Mouse (Mus musculus): ENCODE results near the gene Actrt2. TPM values are rescaled to one million over a fixed set of nuclear protein-coding genes. Genes with fewer than 3 reads are reported as not detected.

Actrt2 gene
- 0.05 and 0.06 TPM in 2 replicates for polyA plus RNA-seq (2012; rRNA removed)

DNA sequence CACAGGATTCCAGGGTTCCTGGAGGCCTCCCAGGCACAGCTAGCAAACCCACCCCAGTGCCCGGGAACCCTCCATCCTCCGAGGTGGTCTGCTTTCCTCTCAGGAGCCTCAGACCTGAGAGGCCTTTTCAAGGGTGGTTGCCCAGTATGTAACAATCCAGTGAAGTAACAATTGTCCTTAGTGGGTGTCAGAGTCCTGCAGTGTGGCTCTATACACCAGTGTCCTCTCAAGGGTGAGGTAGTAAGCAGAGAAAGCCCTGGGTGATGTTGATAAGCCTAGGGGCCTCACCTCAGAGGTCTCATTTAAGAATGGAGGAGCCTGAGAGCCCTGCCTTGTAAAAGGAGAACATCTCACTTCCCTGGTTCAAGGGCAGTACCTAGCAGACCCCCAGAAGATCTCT, at the start of gene Actrt2:
TSS of gene Actrt2 (minus strand) at position 101 of the 400 bp plus-strand sequence.
- WGBS = 93% methylated on average over 2 of the region's 2 CpGs
- no peaks in the 10 kb centered on the region for H3K36me3 ChIP-seq (ENCODE audit: control insufficient read depth, insufficient read depth, low read length)
- H3K27me3 ChIP-seq (replicated peaks; ENCODE audit: control insufficient read depth, insufficient read depth, low read length) = no peaks in the 10 kb centered on the region
- 0 out of 2 replicates have a peak, but pooled peaks cover 4% of the 10 kb centered on the region for H3K4me1 ChIP-seq (ENCODE audit: control insufficient read depth, insufficient read depth, low read length)
- no peak for DNase-seq
- TF ChIP-seq POLR2A (IDR thresholded peaks at IDR 0.05; ENCODE audit: low read depth, low read length) (no peak), CTCF (conservative IDR thresholded peaks at IDR 0.05; ENCODE audit: insufficient read depth, insufficient read length, low read depth, low read length) (no peak)
- no peak within 1 kb of the TSS for H3K27ac ChIP-seq (ENCODE audit: insufficient read depth, low read depth, low read length)
- H3K4me3 ChIP-seq (ENCODE audit: insufficient read depth, low read depth, low read length) = no peak within 1 kb of the TSS

DNA sequence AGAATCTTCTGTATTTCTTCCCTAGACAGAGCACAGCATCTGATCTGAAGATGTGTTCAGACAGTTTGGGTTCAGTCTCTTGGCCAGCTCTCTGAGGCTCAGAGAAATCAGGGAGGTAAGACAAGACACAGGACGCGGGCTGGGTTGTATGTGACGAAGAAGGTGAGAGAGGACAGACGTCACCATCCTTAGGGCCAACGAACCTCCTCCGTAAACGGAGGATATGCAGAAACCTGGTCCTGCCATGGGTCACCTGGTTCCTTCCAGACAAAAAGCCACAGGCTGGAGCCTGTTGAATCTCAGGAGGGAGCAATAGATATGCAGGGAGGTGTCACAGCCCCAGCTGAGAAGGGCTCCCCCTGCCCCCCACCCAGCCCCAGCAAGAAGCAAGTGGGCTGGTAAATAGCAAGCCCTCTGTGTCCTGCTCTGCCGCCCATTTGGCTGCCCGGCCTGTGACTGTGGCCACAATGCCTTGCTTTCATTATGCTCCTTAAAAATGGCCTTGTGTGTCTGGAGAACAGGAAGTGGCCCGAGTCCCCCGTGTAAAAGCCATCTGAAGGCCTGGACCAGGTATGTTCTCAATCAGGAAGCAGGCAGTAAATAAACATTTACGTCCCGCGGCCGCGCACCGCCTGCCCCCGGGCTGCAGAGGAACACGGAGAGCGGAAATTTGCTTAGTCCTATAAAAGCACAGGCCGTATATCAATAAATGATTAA, 41.9 kb upstream of the Actrt2 start:
- H3K27me3 ChIP-seq (replicated peaks; ENCODE audit: control insufficient read depth, insufficient read depth, low read length) = no peaks in the 10 kb centered on the region
- H3K4me3 ChIP-seq (ENCODE audit: insufficient read depth, low read depth, low read length) = no peak overlapping the region
- no peak for DNase-seq
- no peak for TF ChIP-seq POLR2A (IDR thresholded peaks at IDR 0.05; ENCODE audit: low read depth, low read length)
- no peak for TF ChIP-seq CTCF (conservative IDR thresholded peaks at IDR 0.05; ENCODE audit: insufficient read depth, insufficient read length, low read depth, low read length)
- H3K36me3 ChIP-seq (ENCODE audit: control insufficient read depth, insufficient read depth, low read length) = no peaks in the 10 kb centered on the region
- 59% methylated on average over 21 of the region's 21 CpGs for WGBS
- no peak overlapping the region for H3K27ac ChIP-seq (ENCODE audit: insufficient read depth, low read depth, low read length)
- H3K4me1 ChIP-seq (ENCODE audit: control insufficient read depth, insufficient read depth, low read length) = 0 out of 2 replicates have a peak, but pooled peaks cover 7% of the 10 kb centered on the region

DNA sequence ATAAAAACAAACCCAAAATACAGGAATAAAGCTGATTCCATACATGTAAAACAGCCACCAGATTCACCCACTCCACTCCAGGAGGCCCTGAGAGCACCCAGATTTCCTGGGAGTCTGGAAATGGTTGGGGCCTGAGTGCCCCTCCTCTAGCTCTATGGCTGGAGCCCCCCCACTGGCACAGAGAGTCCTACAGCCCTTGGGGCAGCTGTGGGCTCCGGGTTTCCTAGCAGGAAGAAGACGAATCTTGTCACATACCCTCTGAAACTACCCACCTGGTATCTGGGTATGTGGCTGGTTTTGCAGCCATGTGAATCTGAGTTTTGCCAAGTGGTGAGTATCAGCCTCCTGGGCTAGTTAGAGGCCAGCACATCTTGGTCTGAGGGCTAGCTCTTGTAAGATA, 41.1 kb upstream of the Actrt2 start:
- H3K4me3 ChIP-seq (ENCODE audit: insufficient read depth, low read depth, low read length) = no peak overlapping the region
- WGBS = 61% methylated on average over 2 of the region's 2 CpGs
- no peak for DNase-seq
- TF ChIP-seq CTCF (conservative IDR thresholded peaks at IDR 0.05; ENCODE audit: insufficient read depth, insufficient read length, low read depth, low read length) = no peak
- TF ChIP-seq POLR2A (IDR thresholded peaks at IDR 0.05; ENCODE audit: low read depth, low read length) = no peak
- no peak overlapping the region for H3K27ac ChIP-seq (ENCODE audit: insufficient read depth, low read depth, low read length)
- H3K27me3 ChIP-seq (replicated peaks; ENCODE audit: control insufficient read depth, insufficient read depth, low read length) = no peaks in the 10 kb centered on the region
- H3K4me1 ChIP-seq (ENCODE audit: control insufficient read depth, insufficient read depth, low read length) = 0 out of 2 replicates have a peak, but pooled peaks cover 9% of the 10 kb centered on the region
- H3K36me3 ChIP-seq (ENCODE audit: control insufficient read depth, insufficient read depth, low read length) = no peaks in the 10 kb centered on the region

DNA sequence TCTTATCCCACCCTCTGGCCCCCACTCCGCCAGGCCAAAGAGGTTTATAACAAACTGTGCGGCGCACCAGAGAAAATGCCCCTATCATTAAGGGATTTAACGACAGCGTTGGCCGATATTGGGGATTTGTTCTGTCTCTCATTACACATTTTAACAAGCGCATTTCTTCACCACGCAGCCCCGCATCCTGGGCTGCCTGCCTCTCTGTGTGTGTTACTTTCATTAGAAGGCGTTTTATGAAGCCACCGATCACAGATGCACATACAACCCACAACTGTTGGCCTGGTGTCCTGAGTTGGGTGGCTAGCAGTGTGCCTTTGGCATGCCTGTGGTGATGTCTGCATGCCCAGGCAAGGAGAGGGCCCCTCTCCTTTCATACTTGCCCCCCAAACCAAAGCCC, 40.6 kb upstream of the Actrt2 start:
- H3K4me1 ChIP-seq (ENCODE audit: control insufficient read depth, insufficient read depth, low read length) = 0 out of 2 replicates have a peak, but pooled peaks cover 9% of the 10 kb centered on the region
- 89% methylated on average over 11 of the region's 11 CpGs for WGBS
- H3K27me3 ChIP-seq (replicated peaks; ENCODE audit: control insufficient read depth, insufficient read depth, low read length) = no peaks in the 10 kb centered on the region
- no peaks in the 10 kb centered on the region for H3K36me3 ChIP-seq (ENCODE audit: control insufficient read depth, insufficient read depth, low read length)
- no peak for DNase-seq
- H3K4me3 ChIP-seq (ENCODE audit: insufficient read depth, low read depth, low read length) = no peak overlapping the region
- TF ChIP-seq CTCF (conservative IDR thresholded peaks at IDR 0.05; ENCODE audit: insufficient read depth, insufficient read length, low read depth, low read length) = no peak
- no peak for TF ChIP-seq POLR2A (IDR thresholded peaks at IDR 0.05; ENCODE audit: low read depth, low read length)
- no peak overlapping the region for H3K27ac ChIP-seq (ENCODE audit: insufficient read depth, low read depth, low read length)

DNA sequence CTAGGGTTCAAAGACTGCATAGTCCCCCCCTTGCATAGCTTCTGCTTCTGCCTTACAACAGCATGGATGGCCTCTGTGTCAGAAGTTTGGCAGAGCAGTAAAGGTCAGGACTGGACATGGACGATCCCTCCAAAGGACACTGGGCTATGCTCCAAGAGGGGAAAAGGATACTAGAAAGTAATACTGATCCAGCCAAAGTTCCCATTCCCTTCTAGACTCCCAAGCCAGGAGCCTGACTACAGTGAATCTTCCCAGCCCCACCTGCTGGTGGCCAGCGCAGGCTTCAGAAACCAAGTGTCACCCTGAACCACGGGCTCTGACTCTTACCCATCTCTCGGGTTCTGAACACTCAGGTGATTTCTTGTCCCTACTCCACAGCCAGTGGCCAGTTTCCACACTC, 39.9 kb upstream of the Actrt2 start:
- Histone ChIP-seq H3K27me3 (replicated peaks; ENCODE audit: control insufficient read depth, insufficient read depth, low read length) (no peaks in the 10 kb centered on the region), H3K4me1 (ENCODE audit: control insufficient read depth, insufficient read depth, low read length) (0 out of 2 replicates have a peak, but pooled peaks cover 9% of the 10 kb centered on the region), H3K27ac (ENCODE audit: insufficient read depth, low read depth, low read length) (no peak overlapping the region), H3K4me3 (ENCODE audit: insufficient read depth, low read depth, low read length) (no peak overlapping the region), H3K36me3 (ENCODE audit: control insufficient read depth, insufficient read depth, low read length) (no peaks in the 10 kb centered on the region)
- no peak for TF ChIP-seq CTCF (conservative IDR thresholded peaks at IDR 0.05; ENCODE audit: insufficient read depth, insufficient read length, low read depth, low read length)
- no peak for TF ChIP-seq POLR2A (IDR thresholded peaks at IDR 0.05; ENCODE audit: low read depth, low read length)
- WGBS = 69% methylated on average over 4 of the region's 4 CpGs
- DNase-seq = peak; percentile 35

DNA sequence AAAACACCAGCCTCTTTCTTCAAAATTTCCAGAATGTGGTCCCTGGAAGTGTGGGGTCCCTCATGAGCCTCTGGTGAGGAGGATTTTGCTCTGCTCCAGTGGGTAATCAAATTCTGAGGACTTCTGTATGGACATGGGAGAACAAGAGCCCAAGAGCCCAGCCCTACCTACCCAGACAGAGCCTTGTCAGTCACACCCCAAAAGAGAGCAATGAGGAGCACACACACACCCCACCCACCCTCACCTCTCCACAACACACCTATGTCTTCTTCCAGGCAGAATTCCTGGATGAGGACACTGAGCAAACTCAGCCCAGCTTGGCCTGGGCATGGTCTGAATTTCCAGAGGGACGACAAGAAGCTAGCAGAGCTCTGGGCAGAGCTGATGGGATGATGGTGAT, 38.8 kb upstream of the Actrt2 start:
- no peaks in the 10 kb centered on the region for H3K36me3 ChIP-seq (ENCODE audit: control insufficient read depth, insufficient read depth, low read length)
- no peak for DNase-seq
- 0 out of 2 replicates have a peak, but pooled peaks cover 9% of the 10 kb centered on the region for H3K4me1 ChIP-seq (ENCODE audit: control insufficient read depth, insufficient read depth, low read length)
- no peak for TF ChIP-seq CTCF (conservative IDR thresholded peaks at IDR 0.05; ENCODE audit: insufficient read depth, insufficient read length, low read depth, low read length)
- TF ChIP-seq POLR2A (IDR thresholded peaks at IDR 0.05; ENCODE audit: low read depth, low read length) = no peak
- H3K27me3 ChIP-seq (replicated peaks; ENCODE audit: control insufficient read depth, insufficient read depth, low read length) = no peaks in the 10 kb centered on the region
- no peak overlapping the region for H3K27ac ChIP-seq (ENCODE audit: insufficient read depth, low read depth, low read length)
- WGBS = 84% methylated on average over 1 of the region's 1 CpGs
- H3K4me3 ChIP-seq (ENCODE audit: insufficient read depth, low read depth, low read length) = no peak overlapping the region

DNA sequence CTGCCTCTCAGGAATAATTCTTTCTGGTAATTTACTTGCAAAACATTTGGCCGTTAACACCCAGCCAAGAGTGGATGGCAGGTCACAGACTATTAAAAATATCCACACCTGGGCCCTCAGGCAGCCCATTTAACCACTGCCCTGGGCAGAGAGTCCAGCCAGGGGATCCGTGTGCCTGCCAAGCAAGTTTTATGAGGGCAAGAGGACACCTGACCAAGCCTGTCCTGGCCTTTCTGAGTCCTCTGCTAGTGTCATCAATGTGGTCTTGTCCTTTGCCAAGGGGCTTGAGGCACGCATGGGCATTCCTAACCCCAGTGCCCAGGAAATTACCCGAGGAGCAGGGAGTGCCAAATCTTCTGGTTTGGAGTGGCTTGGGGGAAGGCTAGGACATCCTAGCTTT, 38.0 kb upstream of the Actrt2 start:
- no peaks in the 10 kb centered on the region for H3K36me3 ChIP-seq (ENCODE audit: control insufficient read depth, insufficient read depth, low read length)
- H3K4me3 ChIP-seq (ENCODE audit: insufficient read depth, low read depth, low read length) = no peak overlapping the region
- TF ChIP-seq POLR2A (IDR thresholded peaks at IDR 0.05; ENCODE audit: low read depth, low read length) = no peak
- DNase-seq = peak; percentile 85
- 0 out of 2 replicates have a peak, but pooled peaks cover 9% of the 10 kb centered on the region for H3K4me1 ChIP-seq (ENCODE audit: control insufficient read depth, insufficient read depth, low read length)
- H3K27me3 ChIP-seq (replicated peaks; ENCODE audit: control insufficient read depth, insufficient read depth, low read length) = no peaks in the 10 kb centered on the region
- whole genome bisulfite sequencing = 30% methylated on average over 4 of the region's 4 CpGs
- no peak overlapping the region for H3K27ac ChIP-seq (ENCODE audit: insufficient read depth, low read depth, low read length)

Data from kidney, adult 2 months (tissue).